Mouse (Mus musculus) adrenal gland, adult 18-20 months (tissue): ENCODE measurements around the gene Sacm1l. TPM values are rescaled to one million over a fixed set of nuclear protein-coding genes. Genes with fewer than 3 reads are reported as not detected.

Experiments used
- total RNA-seq, 2 experiments: library from RNA; stranded (reverse); gene quantifications; 1 replicate in 1 of 2; 2 replicates in 1 of 2; pipeline ENCODE4 v1.2.3; 2021

Sacm1l gene
- total RNA-seq, 2 experiments from 2014 or later, result 158 to 175 TPM

Other genes starting within 250 kb of the Sacm1l start
- 10 to 100 TPM; 55.5 to 62.2 TPM for gene Lars2, start 162.8 kb upstream of the Sacm1l start, total RNA-seq
- 10 to 100 TPM; 24.7 to 36.9 TPM for gene Limd1, start 51.1 kb upstream of the Sacm1l start, total RNA-seq
- under 1 TPM in 1 of 2 experiments, not detected in 1; 0.13 TPM for gene Slc6a20b, start 102.8 kb downstream of the Sacm1l start, total RNA-seq
- under 1 TPM in 1 of 2 experiments, not detected in 1; 0.16 TPM for gene Ccr9, start 148.7 kb downstream of the Sacm1l start, total RNA-seq
- gene Slc6a20a, start 149.1 kb downstream of the Sacm1l start, total RNA-seq, result under 1 TPM; 0.10 to 0.17 TPM
- 10 to 100 TPM; 41.3 to 43.6 TPM for gene Lztfl1, start 187.9 kb downstream of the Sacm1l start, total RNA-seq